In genomic region chr2:18819520-18819919, GRCm38 (mm10) we compare ENCODE assay signal across 15 mouse cellular contexts.
DNase-seq lines count a peak whose midpoint lies in the region; TF ChIP-seq lines count a peak whose summit lies in the region.
"Had no signal": no experiment of that assay in that cellular context is flagged by ENCODE, and none has a peak within 500 bp of the region (broad histone marks: within the 10 kb centered on the region; RNA-seq: fewer than 3 reads in every experiment).

No protein-coding gene starts in this region.

- H3K27me3 ChIP-seq in E14TG2a.4 (ENCODE audit: insufficient read depth, low read length), result peaks cover 4% of the 10 kb centered on the region; the same call in 1 of the 2 replicates
- H3K27me3 ChIP-seq: kidney, embryonic 15.5 days had no signal

- TF ChIP-seq CTCF in gastrocnemius, adult 2 months (IDR thresholded peaks at IDR 0.05), result peak; percentile 24; the same call in 1 of the 2 replicates
- TF ChIP-seq CTCF in lung, adult 2 months (IDR thresholded peaks at IDR 0.05; ENCODE audit: insufficient read depth, low read length), result 0 out of 2 replicates have a peak, but pooled peaks have one; percentile 13
- TF ChIP-seq CTCF in E14TG2a.4 (conservative IDR thresholded peaks at IDR 0.05; ENCODE audit: low read length), result 0 out of 2 replicates have a peak, but pooled peaks have one; percentile 4

- no peaks in the 10 kb centered on the region for H3K36me3 ChIP-seq in E14TG2a.4 (ENCODE audit: insufficient read depth, low read length)
- H3K36me3 ChIP-seq: embryonic facial prominence, embryonic 12.5 days; kidney, embryonic 15.5 days had no signal

- intact Hi-C loops in gastrocnemius, adult 2 months (cut with DNase I), result no loop called here

- no peak overlapping the region for H3K4me3 ChIP-seq in gastrocnemius, adult 2 months
- H3K4me3 ChIP-seq in lung, adult 2 months (replicated peaks; ENCODE audit: extremely low read depth, low read depth, low read length), result no peak overlapping the region
- H3K4me3 ChIP-seq in E14TG2a.4 (replicated peaks; ENCODE audit: low read length), result no peak overlapping the region
- H3K4me3 ChIP-seq: embryonic facial prominence, embryonic 12.5 days; kidney, embryonic 15.5 days; myocyte had no signal

- H3K4me1 ChIP-seq in lung, adult 2 months (ENCODE audit: control insufficient read depth, insufficient read depth, low read length), result peaks cover 2% of the 10 kb centered on the region; the same call in 1 of the 2 replicates
- H3K4me1 ChIP-seq in E14TG2a.4 (replicated peaks; ENCODE audit: low read depth, low read length), result peaks cover 11% of the 10 kb centered on the region; the same call in 1 of the 2 replicates

- 76% methylated on average over 7 of the region's 7 CpGs for WGBS in lung, adult 2 months

- no peak for DNase-seq in gastrocnemius, adult 2 months
- DNase-seq in gastrocnemius, postnatal 10 days, result no peak
- DNase-seq in lung, adult 2 months, result no peak
- no peak for DNase-seq in lung, adult 18-20 months
- DNase-seq in thymus, postnatal 14 days, result peak; percentile 32
- DNase-seq in right cerebral cortex, postnatal 36 days (ENCODE audit: low spot score in 2 of 2), result no peak
- DNase-seq: adrenal gland, adult 8-10 months; cerebellum, postnatal 25 days; heart, postnatal 14 days; right cerebral cortex, postnatal 14 days had no signal

- H3K9me3 ChIP-seq in E14TG2a.4 (ENCODE audit: low read length), result no peaks in the 10 kb centered on the region
- H3K9me3 ChIP-seq: embryonic facial prominence, embryonic 12.5 days; kidney, embryonic 15.5 days had no signal

- no peak overlapping the region for H3K27ac ChIP-seq in gastrocnemius, adult 2 months
- H3K27ac ChIP-seq: embryonic facial prominence, embryonic 12.5 days; hindbrain, postnatal 0 days; kidney, embryonic 15.5 days had no signal

- TF ChIP-seq POLR2A in lung, adult 2 months (IDR thresholded peaks at IDR 0.05; ENCODE audit: borderline replicate concordance, extremely low read depth, low read depth, low read length), result no peak
